Mouse (Mus musculus): ENCODE data around the gene Olfr871. TPM values are rescaled to one million over a fixed set of nuclear protein-coding genes. Genes with fewer than 3 reads are reported as not detected.
"Not testable (repeated sequence)": the region's sequence is repeated elsewhere in the genome, so short reads cannot be mapped to it uniquely, and the experiment has no call there.

The Olfr871 gene
- total and polyA plus RNA-seq, 3 experiments: not detected

DNA sequence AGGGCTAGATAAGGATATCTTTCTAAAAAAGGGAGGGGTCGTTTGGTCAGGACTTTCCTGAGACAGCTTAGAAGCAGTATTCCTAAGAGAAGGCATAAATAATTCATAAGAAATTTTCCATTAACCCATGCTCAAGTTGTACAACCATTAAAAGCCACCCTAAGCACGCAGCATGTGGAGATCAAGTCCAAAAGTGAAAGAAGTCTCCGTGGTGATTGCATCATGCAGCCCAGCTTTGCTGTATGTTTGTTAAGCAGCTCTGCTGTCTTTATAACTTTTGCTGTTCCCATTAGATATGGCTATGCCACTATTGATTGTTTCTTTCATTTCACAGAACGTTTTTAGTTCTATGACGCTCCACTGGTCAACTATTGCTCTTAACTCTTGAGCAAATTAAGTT is 32.5 kb upstream of the Olfr871 start:
- dilution Hi-C loops (cut with MboI; ENCODE audit: extremely low pct_ligation_motif_present, extremely low pct_unique_long_range_greater_than_20kb, low sequenced_read_pairs): no loop called here

DNA sequence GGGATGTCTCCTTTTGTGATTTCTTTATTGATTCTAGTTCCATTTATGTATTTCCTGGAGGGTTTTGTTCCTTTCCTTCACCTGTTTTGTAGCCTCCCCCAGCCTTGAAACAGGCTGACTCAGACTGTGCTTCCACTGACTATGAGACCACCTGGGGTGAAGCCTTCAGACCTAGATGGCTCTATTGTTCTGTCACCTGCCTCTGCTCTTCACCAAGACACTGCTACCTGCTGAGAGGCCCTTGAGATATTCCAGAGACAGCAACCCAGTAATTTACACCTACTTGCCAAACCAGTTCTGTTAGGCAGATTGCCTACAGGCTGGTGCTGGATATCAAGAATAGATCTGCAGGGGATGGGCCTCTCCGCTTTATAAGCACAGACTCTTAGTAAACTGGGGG is 9.9 kb upstream of the Olfr871 start:
- in situ Hi-C loops (cut with MboI; ENCODE audit: low pct_ligation_motif_present, low pct_unique_long_range_greater_than_20kb, low sequenced_read_pairs) (no loop called here), dilution Hi-C loops (cut with MboI; ENCODE audit: extremely low pct_ligation_motif_present, extremely low pct_unique_long_range_greater_than_20kb, low sequenced_read_pairs) (no loop called here)
- Histone ChIP-seq H3K79me2 (replicated peaks; ENCODE audit: control insufficient read depth, extremely low read depth, insufficient read depth, poor library complexity, severe bottlenecking) (no peaks in the 10 kb centered on the region), H3K27me3 (replicated peaks) (no peaks in the 10 kb centered on the region), H3K27ac (ENCODE audit: insufficient read depth, low read depth) (no peak overlapping the region), H3K4me2 (ENCODE audit: insufficient read depth, low read depth, poor library complexity, severe bottlenecking) (no peak overlapping the region), H3K9ac (ENCODE audit: insufficient read depth, low read depth) (no peak overlapping the region), H3K36me3 (replicated peaks in 1 of 2; ENCODE audit: control insufficient read depth in 1 of 2, insufficient read depth in 1 of 2, low read length in 1 of 2) (no peaks in the 10 kb centered on the region), H3K4me3 (replicated peaks in 1 of 3; ENCODE audit: low read depth in 2 of 3, low read length in 2 of 3, poor library complexity in 1 of 3) (no peak overlapping the region), H3K9me3 (replicated peaks; ENCODE audit: low read length) (peaks cover 3% of the 10 kb centered on the region), H3K4me1 (ENCODE audit: control insufficient read depth in 1 of 2, insufficient read depth in 2 of 2) (peaks cover 0 to 7% of the 10 kb centered on the region in 2 experiments; a peak in 1 of 4 replicates)
- TF ChIP-seq GABPA (IDR thresholded peaks at IDR 0.05; ENCODE audit: insufficient replicate concordance, low read depth, low read length) (no peak), IRF4 (IDR thresholded peaks at IDR 0.05; ENCODE audit: low read depth, low read length) (no peak), MEF2A (IDR thresholded peaks at IDR 0.05; ENCODE audit: borderline replicate concordance, low read depth, low read length) (no peak), MAZ (IDR thresholded peaks at IDR 0.05; ENCODE audit: low read depth, low read length) (no peak), RCOR1 (conservative IDR thresholded peaks at IDR 0.05; ENCODE audit: low read depth, low read length) (no peak), CHD1 (IDR thresholded peaks at IDR 0.05; ENCODE audit: low read depth, low read length) (no peak), NRF1 (IDR thresholded peaks at IDR 0.05; ENCODE audit: low read depth, low read length) (no peak), CHD2 (IDR thresholded peaks at IDR 0.05; ENCODE audit: low read length) (no peak), USF2 (conservative IDR thresholded peaks at IDR 0.05; ENCODE audit: low read depth, low read length) (no peak), POLR2AphosphoS2 (IDR thresholded peaks at IDR 0.05; ENCODE audit: low read depth, low read length) (no peak)
- no peak for DNase-seq (ENCODE audit: extremely low read depth)

More for the DNA sequence above, 32.5 kb upstream of the Olfr871 start:
- no peak for DNase-seq (ENCODE audit: extremely low read depth)
- peak overlapping the region; percentile 36; the same call in 1 of the 2 replicates for H3K4me2 ChIP-seq (ENCODE audit: insufficient read depth, low read depth, poor library complexity, severe bottlenecking)
- no peaks in the 10 kb centered on the region for H3K36me3 ChIP-seq (replicated peaks in 1 of 2; ENCODE audit: control insufficient read depth in 1 of 2, insufficient read depth in 1 of 2, low read length in 1 of 2)
- H3K4me3 ChIP-seq (replicated peaks in 1 of 3; ENCODE audit: low read depth in 2 of 3, low read length in 2 of 3, poor library complexity in 1 of 3): no peak overlapping the region
- no peaks in the 10 kb centered on the region for H3K27me3 ChIP-seq (replicated peaks)
- no peaks in the 10 kb centered on the region for H3K9me3 ChIP-seq (replicated peaks; ENCODE audit: low read length)
- no peaks in the 10 kb centered on the region for H3K79me2 ChIP-seq (replicated peaks; ENCODE audit: control insufficient read depth, extremely low read depth, insufficient read depth, poor library complexity, severe bottlenecking)
- in situ Hi-C loops (cut with MboI; ENCODE audit: low pct_ligation_motif_present, low pct_unique_long_range_greater_than_20kb, low sequenced_read_pairs): no loop called here
- peaks cover 3 to 6% of the 10 kb centered on the region in 2 experiments; a peak in 2 of 4 replicates for H3K4me1 ChIP-seq (ENCODE audit: control insufficient read depth in 1 of 2, insufficient read depth in 2 of 2)
- peak; percentile 27; the same call in 1 of the 2 replicates for TF ChIP-seq MEF2A (IDR thresholded peaks at IDR 0.05; ENCODE audit: borderline replicate concordance, low read depth, low read length)
- 0 out of 2 replicates have a peak, but pooled peaks have one; percentile 39 for TF ChIP-seq TCF12 (IDR thresholded peaks at IDR 0.05; ENCODE audit: low read depth, low read length)
- TF ChIP-seq UBTF (IDR thresholded peaks at IDR 0.05; ENCODE audit: low read depth, low read length): no peak
- TF ChIP-seq NELFE (IDR thresholded peaks at IDR 0.05; ENCODE audit: low read depth, low read length): no peak
- 0 out of 2 replicates have a peak, but pooled peaks have one; percentile 51 for TF ChIP-seq TBP (conservative IDR thresholded peaks at IDR 0.05; ENCODE audit: low read depth, low read length)
- TF ChIP-seq MAZ (IDR thresholded peaks at IDR 0.05; ENCODE audit: low read depth, low read length): no peak
- 0 out of 2 replicates have a peak, but pooled peaks have one; percentile 30 for TF ChIP-seq JUND (conservative IDR thresholded peaks at IDR 0.05; ENCODE audit: low read depth, low read length)
- TF ChIP-seq JUN (IDR thresholded peaks at IDR 0.05; ENCODE audit: insufficient read depth, low read depth, low read length): 0 out of 2 replicates have a peak, but pooled peaks have one; percentile 7
- no peak for TF ChIP-seq CHD1 (IDR thresholded peaks at IDR 0.05; ENCODE audit: low read depth, low read length)
- TF ChIP-seq EP300 (IDR thresholded peaks at IDR 0.05; ENCODE audit: low read length): no peak
- TF ChIP-seq USF2 (conservative IDR thresholded peaks at IDR 0.05; ENCODE audit: low read depth, low read length): no peak
- TF ChIP-seq MAFK (IDR thresholded peaks at IDR 0.05; ENCODE audit: insufficient replicate concordance, low read length): no peak
- TF ChIP-seq MYC (IDR thresholded peaks at IDR 0.05; ENCODE audit: low read depth, low read length): peak; percentile 85
- TF ChIP-seq MAX (IDR thresholded peaks at IDR 0.05; ENCODE audit: low read length): peak; percentile 23; the same call in 1 of the 2 replicates
- no peak for TF ChIP-seq KAT2A (IDR thresholded peaks at IDR 0.05; ENCODE audit: insufficient replicate concordance, low read length)
- TF ChIP-seq ZC3H11A (IDR thresholded peaks at IDR 0.05; ENCODE audit: low read depth, low read length): no peak
- TF ChIP-seq RAD21 (IDR thresholded peaks at IDR 0.05; ENCODE audit: low read depth, low read length): no peak
- no peak for TF ChIP-seq MXI1 (IDR thresholded peaks at IDR 0.05; ENCODE audit: low read depth, low read length)
- TF ChIP-seq USF1 (IDR thresholded peaks at IDR 0.05; ENCODE audit: low read depth, low read length): no peak
- H3K27ac ChIP-seq (ENCODE audit: insufficient read depth, low read depth): no peak overlapping the region
- peak overlapping the region; percentile 66; the same call in 1 of the 2 replicates for H3K9ac ChIP-seq (ENCODE audit: insufficient read depth, low read depth)

DNA sequence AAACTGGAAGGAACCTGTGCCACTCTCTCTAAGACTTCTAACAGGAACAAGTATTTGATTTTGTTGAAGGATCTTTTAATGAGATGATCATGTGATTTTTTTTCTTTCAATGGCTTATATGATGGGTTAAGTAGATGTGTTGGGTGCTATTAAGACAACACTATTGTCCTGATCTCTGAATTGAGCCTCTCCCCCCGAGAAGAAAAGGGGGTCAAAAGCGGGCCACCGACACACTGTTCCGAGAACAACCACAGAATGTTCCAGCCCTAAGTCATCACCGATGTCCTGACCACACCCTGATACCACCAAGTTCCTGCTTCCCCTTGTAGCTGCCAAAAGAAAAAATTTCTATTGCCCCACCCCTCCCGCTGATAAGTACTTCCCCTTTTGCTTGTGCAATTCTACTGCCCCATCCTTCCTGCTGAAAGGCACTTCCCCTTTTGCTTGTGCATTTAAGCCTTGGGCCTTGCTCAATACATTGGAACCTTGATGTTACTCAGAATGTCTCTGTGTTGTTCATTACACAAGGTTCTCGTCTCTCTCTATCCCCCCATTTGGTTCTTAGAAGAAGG is 8.5 kb upstream of the Olfr871 start:
- DNase-seq (ENCODE audit: extremely low read depth); H3K4me2 ChIP-seq (ENCODE audit: insufficient read depth, low read depth, poor library complexity, severe bottlenecking); H3K9me3 ChIP-seq (replicated peaks; ENCODE audit: low read length); H3K36me3 ChIP-seq (replicated peaks in 1 of 2; ENCODE audit: control insufficient read depth in 1 of 2, insufficient read depth in 1 of 2, low read length in 1 of 2); H3K4me1 ChIP-seq (ENCODE audit: control insufficient read depth in 1 of 2, insufficient read depth in 2 of 2); in situ Hi-C loops (cut with MboI; ENCODE audit: low pct_ligation_motif_present, low pct_unique_long_range_greater_than_20kb, low sequenced_read_pairs); H3K27me3 ChIP-seq (replicated peaks); H3K4me3 ChIP-seq (replicated peaks in 1 of 3; ENCODE audit: low read depth in 2 of 3, low read length in 2 of 3, poor library complexity in 1 of 3); dilution Hi-C loops (cut with MboI; ENCODE audit: extremely low pct_ligation_motif_present, extremely low pct_unique_long_range_greater_than_20kb, low sequenced_read_pairs); H3K79me2 ChIP-seq (replicated peaks; ENCODE audit: control insufficient read depth, extremely low read depth, insufficient read depth, poor library complexity, severe bottlenecking); H3K9ac ChIP-seq (ENCODE audit: insufficient read depth, low read depth); H3K27ac ChIP-seq (ENCODE audit: insufficient read depth, low read depth): not testable (repeated sequence)
